Mouse (Mus musculus) myocyte (in vitro differentiated cells): ENCODE measurements at regions not wholly inside any gene's neighbourhood (a gene's known extent, or its start where the extent isn't known, plus 50 kb on each side); places are given as distances from the start of the nearest gene placed in this dataset.

Experiments
- H3K27me3 ChIP-seq: one replicate; pipeline ENCODE4 v1.6.1; 2011; ENCODE audit not compliant: control insufficient read depth, insufficient read depth, insufficient read length
- H3K36me3 ChIP-seq: one replicate; pipeline ENCODE4 v1.6.1; 2011; ENCODE audit not compliant: control insufficient read depth, insufficient read depth
- H3K4me2 ChIP-seq: one replicate; pipeline ENCODE4 v1.6.1; 2011; ENCODE audit warnings: low read depth, control low read depth
- H3K4me3 ChIP-seq: one replicate; pipeline ENCODE4 v1.5.1; 2011; ENCODE audit warnings: mild to moderate bottlenecking, control low read depth, moderate library complexity
- H3K79me2 ChIP-seq: one replicate; pipeline ENCODE4 v1.6.1; 2011; ENCODE audit not compliant: control insufficient read depth, insufficient read depth
- H3ac ChIP-seq: one replicate; pipeline ENCODE4 v1.6.1; 2011; ENCODE audit not compliant: control insufficient read depth, insufficient read length
- CEBPB ChIP-seq: IDR thresholded peaks from 2 replicates; pipeline ENCODE4 v1.6.1; 2011; ENCODE audit warnings: mild to moderate bottlenecking, moderate library complexity; ENCODE audit not compliant: poor library complexity, insufficient read depth, severe bottlenecking
- E2F4 ChIP-seq: IDR thresholded peaks from one replicate; pipeline ENCODE4 v1.6.1; 2011; ENCODE audit warnings: mild to moderate bottlenecking, control low read depth, moderate library complexity; ENCODE audit not compliant: insufficient read depth
- MAX ChIP-seq: IDR thresholded peaks from one replicate; pipeline ENCODE4 v1.6.1; 2011; ENCODE audit warnings: low read depth, mild to moderate bottlenecking, control low read depth
- MYOD1 ChIP-seq, 3 experiments: IDR thresholded peaks; one replicate each; pipeline ENCODE4 v1.6.1; 2011; ENCODE audit warnings: control low read depth in 2 of 3, low read depth in 2 of 3, mild to moderate bottlenecking in 2 of 3, moderate library complexity in 1 of 3; ENCODE audit not compliant: insufficient read length in 2 of 3, control insufficient read depth in 1 of 3
- MYOG ChIP-seq, 3 experiments: IDR thresholded peaks; one replicate each; pipeline ENCODE4 v1.6.1; 2011; ENCODE audit warnings: control low read depth in 2 of 3, low read depth in 2 of 3, mild to moderate bottlenecking in 2 of 3; ENCODE audit not compliant: insufficient read length in 2 of 3, control insufficient read depth in 1 of 3, insufficient read depth in 1 of 3
- POLR2A ChIP-seq: IDR thresholded peaks from one replicate; pipeline ENCODE4 v1.6.1; 2011; ENCODE audit warnings: low read depth, mild to moderate bottlenecking, control low read depth, moderate library complexity; ENCODE audit not compliant: insufficient read length
- POLR2AphosphoS2 ChIP-seq: IDR thresholded peaks from one replicate; pipeline ENCODE4 v1.6.1; 2011; ENCODE audit warnings: low read depth, control low read depth; ENCODE audit not compliant: insufficient read length
- REST ChIP-seq: IDR thresholded peaks from one replicate; pipeline ENCODE4 v1.6.1; 2011; ENCODE audit warnings: mild to moderate bottlenecking, control low read depth, moderate library complexity; ENCODE audit not compliant: insufficient read depth, insufficient read length
- SRF ChIP-seq: IDR thresholded peaks from one replicate; pipeline ENCODE4 v1.6.1; 2011; ENCODE audit warnings: low read depth; ENCODE audit not compliant: control insufficient read depth, insufficient read length
- TCF12 ChIP-seq: IDR thresholded peaks from one replicate; pipeline ENCODE4 v1.6.1; 2011; ENCODE audit warnings: mild to moderate bottlenecking, control low read depth; ENCODE audit not compliant: poor library complexity, insufficient read depth, severe bottlenecking
- TCF3 ChIP-seq: IDR thresholded peaks from one replicate; pipeline ENCODE4 v1.6.1; 2011; ENCODE audit warnings: low read depth, control low read depth; ENCODE audit not compliant: insufficient read length
- USF1 ChIP-seq: IDR thresholded peaks from one replicate; pipeline ENCODE4 v1.6.1; 2011; ENCODE audit warnings: low read depth, mild to moderate bottlenecking, control low read depth, moderate library complexity

- Histone ChIP-seq H3K4me3 (no peak overlapping the region), H3K4me2 (no peak overlapping the region), H3K27me3 (no peaks in the 10 kb centered on the region), H3K79me2 (no peaks in the 10 kb centered on the region), H3K36me3 (no peaks in the 10 kb centered on the region), H3ac (no peak overlapping the region)
- no peak for TF ChIP-seq POLR2A
- no peak for TF ChIP-seq CEBPB
- TF ChIP-seq E2F4 = no peak
- no peak for TF ChIP-seq REST
- TF ChIP-seq MYOD1 (IDR thresholded peaks at IDR 0.05; ENCODE audit: control insufficient read depth in 1 of 3, insufficient read length in 2 of 3, low read depth in 2 of 3) = no peak
- TF ChIP-seq MAX = no peak
- no peak for TF ChIP-seq MYOG (IDR thresholded peaks at IDR 0.05; ENCODE audit: control insufficient read depth in 1 of 3, insufficient read depth in 1 of 3, insufficient read length in 2 of 3, low read depth in 2 of 3)
- TF ChIP-seq POLR2AphosphoS2 = no peak
- no peak for TF ChIP-seq TCF3
- TF ChIP-seq USF1 = no peak
- no peak for TF ChIP-seq SRF
- no peak for TF ChIP-seq TCF12
Measured at GRCm38 (mm10) chr4:64874521-64874920, 249.5 kb upstream of the Pappa start.

GRCm38 (mm10) chr4:64876924-64877323, 247.1 kb upstream of the Pappa start:
- Histone ChIP-seq H3ac (no peak overlapping the region), H3K36me3 (no peaks in the 10 kb centered on the region), H3K27me3 (no peaks in the 10 kb centered on the region), H3K79me2 (no peaks in the 10 kb centered on the region), H3K4me2 (no peak overlapping the region), H3K4me3 (no peak overlapping the region)
- TF ChIP-seq MYOG (IDR thresholded peaks at IDR 0.05; ENCODE audit: control insufficient read depth in 1 of 3, insufficient read depth in 1 of 3, insufficient read length in 2 of 3, low read depth in 2 of 3) (no peak), POLR2AphosphoS2 (no peak), TCF12 (no peak), REST (no peak)

- Histone ChIP-seq H3K4me3 (no peak overlapping the region), H3K27me3 (no peaks in the 10 kb centered on the region), H3ac (no peak overlapping the region), H3K36me3 (no peaks in the 10 kb centered on the region), H3K79me2 (no peaks in the 10 kb centered on the region), H3K4me2 (no peak overlapping the region)
- 0 out of 2 replicates have a peak, but pooled peaks have one; percentile 41 for TF ChIP-seq CEBPB
- no peak for TF ChIP-seq TCF12
Measured at GRCm38 (mm10) chr4:64897935-64898334, 226.0 kb upstream of the Pappa start.

GRCm38 (mm10) chr4:64901091-64901845, 222.7 kb upstream of the Pappa start:
- no peaks in the 10 kb centered on the region for H3K79me2 ChIP-seq
- H3ac ChIP-seq = no peak overlapping the region
- H3K4me2 ChIP-seq = no peak overlapping the region
- TF ChIP-seq CEBPB (peak; percentile 86), SRF (no peak)
- H3K4me3 ChIP-seq = no peak overlapping the region
- H3K36me3 ChIP-seq = no peaks in the 10 kb centered on the region
- H3K27me3 ChIP-seq = no peaks in the 10 kb centered on the region

GRCm38 (mm10) chr4:64923751-64924150, 200.2 kb upstream of the Pappa start:
- H3K4me2 ChIP-seq = no peak overlapping the region
- no peaks in the 10 kb centered on the region for H3K79me2 ChIP-seq
- H3K27me3 ChIP-seq = no peaks in the 10 kb centered on the region
- no peaks in the 10 kb centered on the region for H3K36me3 ChIP-seq
- H3K4me3 ChIP-seq = no peak overlapping the region
- TF ChIP-seq MAX (no peak), POLR2AphosphoS2 (no peak), E2F4 (no peak), REST (no peak), TCF12 (no peak), USF1 (no peak), CEBPB (no peak), MYOG (IDR thresholded peaks at IDR 0.05; ENCODE audit: control insufficient read depth in 1 of 3, insufficient read depth in 1 of 3, insufficient read length in 2 of 3, low read depth in 2 of 3) (no peak), TCF3 (no peak), SRF (no peak), MYOD1 (IDR thresholded peaks at IDR 0.05; ENCODE audit: control insufficient read depth in 1 of 3, insufficient read length in 2 of 3, low read depth in 2 of 3) (no peak), POLR2A (no peak)
- H3ac ChIP-seq = no peak overlapping the region

- Histone ChIP-seq H3K79me2 (no peaks in the 10 kb centered on the region), H3K4me3 (no peak overlapping the region), H3ac (no peak overlapping the region), H3K4me2 (no peak overlapping the region), H3K36me3 (no peaks in the 10 kb centered on the region), H3K27me3 (no peaks in the 10 kb centered on the region)
- TF ChIP-seq E2F4 = no peak
Measured at GRCm38 (mm10) chr4:64928553-64928952, 195.4 kb upstream of the Pappa start.
